Mouse (Mus musculus) midbrain, postnatal 0 days (tissue): Measurements from ENCODE around the gene Fibp. TPM values are rescaled to one million over a fixed set of nuclear protein-coding genes. Genes with fewer than 3 reads are reported as not detected.
"Not testable (repeated sequence)": the region's sequence is repeated elsewhere in the genome, so short reads cannot be mapped to it uniquely, and the experiment has no call there.

Source experiments
- ATAC-seq: fragments of 200-750 bp; cut with Nextera tagmentation; 2 replicates; pipeline ENCODE4 v1.8.0; 2017; ENCODE audit warnings: moderate number of reproducible peaks, mild to moderate bottlenecking, moderate TSS enrichment, moderate library complexity; ENCODE audit not compliant: low FRiP score
- DNase-seq: peaks from one replicate; pipeline ENCODE4 v3.0.0-alpha.2; 2015; ENCODE audit warnings: low spot score
- H3K27ac ChIP-seq: fragments of 300-500 bp; sonication (generic); 2 replicates; pipeline ENCODE4 v1.5.1; 2014; ENCODE audit warnings: low read depth, mild to moderate bottlenecking, low read length, mixed read lengths
- H3K27me3 ChIP-seq: fragments of 300-500 bp; sonication (generic); 2 replicates; pipeline ENCODE4 v1.6.1; 2014; ENCODE audit warnings: low read length, control low read depth, mixed read lengths; ENCODE audit not compliant: insufficient read depth
- H3K36me3 ChIP-seq: fragments of 300-500 bp; sonication (generic); 2 replicates; pipeline ENCODE4 v1.6.1; 2014; ENCODE audit warnings: low read length, control low read depth, mixed read lengths; ENCODE audit not compliant: insufficient read depth
- H3K4me1 ChIP-seq: fragments of 300-500 bp; sonication (generic); 2 replicates; pipeline ENCODE4 v1.6.1; 2014; ENCODE audit warnings: mild to moderate bottlenecking, control low read depth, antibody characterized with exemption, low read length, mixed read lengths; ENCODE audit not compliant: insufficient read depth
- H3K4me2 ChIP-seq: fragments of 300-500 bp; sonication (generic); 2 replicates; pipeline ENCODE4 v1.6.1; 2014; ENCODE audit warnings: low read depth, mild to moderate bottlenecking, low read length, mixed read lengths; ENCODE audit not compliant: poor library complexity, severe bottlenecking
- H3K4me3 ChIP-seq: fragments of 300-500 bp; sonication (generic); 2 replicates; pipeline ENCODE4 v1.5.1; 2014; ENCODE audit warnings: low read depth, mild to moderate bottlenecking, low read length, moderate library complexity
- H3K9ac ChIP-seq: fragments of 300-500 bp; sonication (generic); replicated peaks from 2 replicates; pipeline ENCODE4 v1.6.1; 2014; ENCODE audit warnings: mild to moderate bottlenecking, low read length, moderate library complexity, mixed read lengths; ENCODE audit not compliant: poor library complexity, severe bottlenecking
- H3K9me3 ChIP-seq: fragments of 300-500 bp; sonication (generic); 2 replicates; pipeline ENCODE4 v1.6.1; 2016; ENCODE audit warnings: low read length, control low read depth
- CTCF ChIP-seq: IDR thresholded peaks from 2 replicates; pipeline ENCODE4 v1.5.1; 2016; ENCODE audit warnings: antibody characterized with exemption, mild to moderate bottlenecking
- WGBS: fragments of 180-500 bp; shearing (Covaris S2); extraction: QIAGEN DNeasy Blood & Tissue Kit; methylation state at CpG from one replicate; pipeline ENCODE4 v1.1.7; 2014; 5-methylcytosine and 5-hydroxymethylcytosine counted together
- polyA plus RNA-seq: library from polyadenylated mRNA; unstranded; fragments of >200 nt; fragmentation: Nextera tagmentation; extraction: Ambion mirVana; gene quantifications from 2 replicates; pipeline ENCODE4 v1.2.1, GENCODE M21; 2015
- total RNA-seq: library from RNA; depleted of rRNA; stranded (reverse); fragments of >200 nt; gene quantifications from 2 replicates; pipeline ENCODE4 v1.2.3, GENCODE M21; 2014

The Fibp gene
- total and polyA plus RNA-seq, 2 experiments from 2014 or later = 122 to 174 TPM

- Histone ChIP-seq H3K27me3 (no peaks in the 10 kb centered on the region), H3K36me3 (peaks cover 38% of the 10 kb centered on the region), H3K4me2 (no peak overlapping the region), H3K27ac (no peak overlapping the region), H3K9me3 (no peaks in the 10 kb centered on the region), H3K9ac (no peak overlapping the region), H3K4me1 (peaks cover 3% of the 10 kb centered on the region; the same call in 1 of the 2 replicates), H3K4me3 (no peak overlapping the region)
- 89% methylated on average over 8 of the region's 8 CpGs for WGBS
- no peak for DNase-seq
- TF ChIP-seq CTCF = no peak
- ATAC-seq = no peak
Observed at GRCm38 (mm10) chr19:5486286-5486685, 25.9 kb downstream of the Fibp start.

- DNase-seq = no peak
- Histone ChIP-seq H3K36me3 (peaks cover 33% of the 10 kb centered on the region), H3K4me3 (peak overlapping the region; percentile 52; the same call in 1 of the 2 replicates), H3K4me1 (peaks cover 3% of the 10 kb centered on the region; the same call in 1 of the 2 replicates), H3K4me2 (peak overlapping the region; percentile 83; the same call in 1 of the 2 replicates), H3K27ac (no peak overlapping the region), H3K9ac (no peak overlapping the region; the same call in 1 of the 2 replicates), H3K27me3 (no peaks in the 10 kb centered on the region), H3K9me3 (no peaks in the 10 kb centered on the region)
- 78% methylated on average over 4 of the region's 4 CpGs for WGBS
- TF ChIP-seq CTCF = no peak
- no peak for ATAC-seq
Observed at GRCm38 (mm10) chr19:5486771-5487170, 26.4 kb downstream of the Fibp start.

GRCm38 (mm10) chr19:5487768-5488550 lies 27.5 kb downstream of the Fibp start, which contains the start of gene Mus81:
Gene Mus81, minus strand, starts transcription at chr19:5488402.
- peak within 1 kb of the TSS; percentile 52 for H3K4me3 ChIP-seq
- H3K9ac ChIP-seq = peak within 1 kb of the TSS; percentile 74
- H3K36me3 ChIP-seq = peaks cover 35% of the 10 kb centered on the region
- peak; percentile 86 for TF ChIP-seq CTCF
- ATAC-seq (peak; percentile 64), DNase-seq (peak; percentile 96)
- H3K4me2 ChIP-seq = peak within 1 kb of the TSS; percentile 83
- peak within 1 kb of the TSS; percentile 98 for H3K27ac ChIP-seq
- no peaks in the 10 kb centered on the region for H3K27me3 ChIP-seq
- H3K4me1 ChIP-seq = peaks cover 3% of the 10 kb centered on the region; the same call in 1 of the 2 replicates
- H3K9me3 ChIP-seq = no peaks in the 10 kb centered on the region
- WGBS = under 1% methylated on average over 39 of the region's 39 CpGs

- peaks cover 31% of the 10 kb centered on the region for H3K36me3 ChIP-seq
- ATAC-seq = peak; percentile 74
- peak; percentile 97 for DNase-seq
- TF ChIP-seq CTCF = peak; percentile 52; the same call in 1 of the 2 replicates
- peak overlapping the region; percentile 83 for H3K4me2 ChIP-seq
- H3K4me3 ChIP-seq = peak overlapping the region; percentile 52
- WGBS = under 1% methylated on average over 26 of the region's 26 CpGs
- peak overlapping the region; percentile 53 for H3K9ac ChIP-seq
- H3K27me3 ChIP-seq = no peaks in the 10 kb centered on the region
- peaks cover 3% of the 10 kb centered on the region; the same call in 1 of the 2 replicates for H3K4me1 ChIP-seq
- H3K9me3 ChIP-seq = no peaks in the 10 kb centered on the region
- peak overlapping the region; percentile 98 for H3K27ac ChIP-seq
Observed at GRCm38 (mm10) chr19:5488878-5489571, 28.6 kb downstream of the Fibp start.

- WGBS = 48% methylated on average over 10 of the region's 10 CpGs
- Histone ChIP-seq H3K27ac (peak overlapping the region; percentile 99), H3K9ac (peak overlapping the region; percentile 96; the same call in 1 of the 2 replicates), H3K4me3 (peak overlapping the region; percentile 71), H3K36me3 (peaks cover 27% of the 10 kb centered on the region), H3K4me2 (peak overlapping the region; percentile 65)
- not testable (repeated sequence) for H3K9me3 ChIP-seq, DNase-seq, H3K4me1 ChIP-seq, H3K27me3 ChIP-seq, ATAC-seq
Observed at GRCm38 (mm10) chr19:5489721-5490120, 29.3 kb downstream of the Fibp start.
